Mouse (Mus musculus): Measurements from ENCODE around the gene Bpgm. TPM values are rescaled to one million over a fixed set of nuclear protein-coding genes. Genes with fewer than 3 reads are reported as not detected.

The Bpgm gene
- total RNA-seq, 2 experiments from 2014 or later = 87.2 to 92.8 TPM

GRCm38 (mm10) chr6:34517750-34518149 is 41.7 kb downstream of the Bpgm start:
- DNase-seq = no peak
- H3K27ac ChIP-seq = no peak overlapping the region
- intact Hi-C loops (cut with DNase I) = no loop called here
- TF ChIP-seq CTCF (IDR thresholded peaks at IDR 0.05) = no peak
- no peak overlapping the region for H3K4me3 ChIP-seq

DNA sequence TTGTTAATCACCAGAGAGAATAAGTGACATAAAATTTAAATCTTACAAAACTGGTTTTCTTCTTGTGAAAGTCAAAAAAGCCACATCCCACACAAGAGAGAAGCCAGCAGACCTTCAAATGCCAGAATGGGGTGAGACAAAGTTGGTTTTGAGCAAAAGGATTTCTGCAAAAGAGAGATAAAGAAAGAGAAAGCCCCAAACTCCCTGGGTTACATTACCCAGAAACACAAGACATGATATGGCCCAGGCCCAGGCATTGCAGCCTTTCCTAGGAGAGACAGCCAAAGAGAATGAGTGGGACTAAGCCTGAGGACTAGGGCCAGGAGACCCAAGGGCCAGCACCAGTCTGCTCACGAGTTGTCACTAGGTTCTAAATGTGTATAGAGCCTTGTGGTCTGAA is 43.1 kb downstream of the Bpgm start:
- Histone ChIP-seq H3K4me3 (no peak overlapping the region), H3K27ac (no peak overlapping the region)
- no peak for DNase-seq
- no peak for TF ChIP-seq CTCF (IDR thresholded peaks at IDR 0.05)
- intact Hi-C loops (cut with DNase I) = no loop called here

DNA sequence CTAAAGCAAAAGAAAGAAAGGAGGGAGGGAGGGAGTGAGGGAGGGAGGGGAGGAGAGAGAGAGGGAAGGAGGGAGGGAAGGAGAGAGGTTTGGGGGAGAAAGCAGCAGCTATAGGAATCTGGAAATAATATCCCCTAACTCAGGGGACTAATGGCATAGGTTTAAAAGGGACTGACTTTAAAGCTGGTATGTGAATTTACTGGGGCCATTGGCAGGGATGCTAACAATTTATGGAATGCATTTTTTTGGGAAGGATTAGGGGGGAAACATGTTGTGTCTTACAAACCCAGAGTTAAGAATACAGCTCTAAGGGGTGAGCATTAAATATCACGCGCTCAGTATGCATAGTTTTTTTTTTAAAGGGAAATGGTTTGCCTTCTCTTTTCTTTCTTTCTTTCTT is 44.5 kb downstream of the Bpgm start:
- no peak for DNase-seq
- intact Hi-C loops (cut with DNase I) = no loop called here
- TF ChIP-seq CTCF (IDR thresholded peaks at IDR 0.05) = no peak
- no peak overlapping the region for H3K27ac ChIP-seq
- H3K4me3 ChIP-seq = no peak overlapping the region

DNA sequence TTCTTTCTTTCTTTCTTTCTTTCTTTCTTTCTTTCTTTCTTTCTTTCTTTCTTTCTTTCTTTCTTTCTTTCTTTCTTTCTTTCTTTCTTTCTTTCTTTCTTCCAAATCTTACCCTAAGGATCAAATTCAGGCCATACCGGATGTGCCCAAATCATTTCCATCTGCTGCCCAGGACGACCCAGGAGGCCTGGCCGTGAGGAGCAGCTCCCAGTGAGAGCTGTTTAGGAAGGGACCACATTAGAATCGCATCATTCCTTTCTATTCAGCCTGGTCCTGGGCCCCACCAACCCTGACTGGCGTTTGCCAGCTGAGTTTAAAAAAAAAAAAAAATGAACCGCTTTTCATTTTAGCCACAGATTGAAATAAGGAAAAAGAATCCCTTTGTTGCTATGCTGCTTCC is 44.9 kb downstream of the Bpgm start:
- no peak for TF ChIP-seq CTCF (IDR thresholded peaks at IDR 0.05)
- intact Hi-C loops (cut with DNase I) = no loop called here

DNA sequence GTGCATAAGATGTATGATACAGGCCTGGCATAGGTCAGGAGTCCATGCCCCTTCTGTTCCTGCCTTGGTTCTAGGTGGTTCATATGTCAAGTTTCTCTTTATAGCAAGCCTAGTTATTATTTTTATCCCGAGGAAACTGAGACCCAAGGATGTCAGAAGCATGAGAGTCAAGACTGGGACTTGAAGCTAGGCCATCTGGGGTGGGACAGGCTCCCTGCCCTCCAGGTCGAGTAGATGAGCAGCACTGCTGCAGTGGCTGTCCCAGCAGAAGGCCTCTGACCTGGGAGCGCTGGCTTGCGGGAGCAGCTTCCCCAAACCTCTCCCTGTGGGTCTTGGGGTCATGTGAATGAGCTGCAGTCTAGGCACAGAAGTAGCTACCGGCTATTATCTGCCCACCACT is 47.5 kb downstream of the Bpgm start:
- Histone ChIP-seq H3K4me3 (peak overlapping the region; percentile 9; the same call in 1 of the 2 replicates), H3K27ac (peak overlapping the region; percentile 85)
- peak; percentile 62 for DNase-seq
- intact Hi-C loops (cut with DNase I) = no loop called here
- TF ChIP-seq CTCF (IDR thresholded peaks at IDR 0.05) = no peak

More for the DNA sequence above, 44.9 kb downstream of the Bpgm start:
- DNase-seq = no peak
- Histone ChIP-seq H3K4me3 (no peak overlapping the region), H3K27ac (peak overlapping the region; percentile 85)

DNA sequence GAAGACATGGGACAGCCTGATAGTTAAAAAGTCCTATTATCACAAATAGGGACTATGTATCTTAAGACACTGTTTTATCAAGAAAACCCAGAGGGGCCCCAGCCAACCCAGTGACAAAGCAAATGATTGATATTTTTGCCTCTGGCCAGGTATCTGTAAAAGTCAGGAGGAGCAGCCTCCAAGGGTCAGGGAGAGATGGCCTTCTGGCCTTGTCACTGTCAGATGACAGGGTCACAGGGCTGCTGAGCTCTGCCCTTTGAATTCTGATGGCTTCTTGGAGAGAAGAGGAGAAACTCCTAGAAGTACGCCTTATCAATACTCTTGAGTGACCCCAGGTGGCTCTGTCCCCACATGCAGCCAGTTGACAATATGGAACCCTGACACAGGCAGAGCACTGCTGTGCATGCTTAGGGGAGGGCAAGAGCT is 49.5 kb downstream of the Bpgm start:
- no peak overlapping the region for H3K4me3 ChIP-seq

GRCm38 (mm10) chr6:34525927-34526326 is 49.9 kb downstream of the Bpgm start:
- no peak for TF ChIP-seq CTCF (IDR thresholded peaks at IDR 0.05)
- intact Hi-C loops (cut with DNase I) = no loop called here
- no peak for DNase-seq
- H3K27ac ChIP-seq = no peak overlapping the region
- no peak overlapping the region for H3K4me3 ChIP-seq

More for the DNA sequence above, 49.5 kb downstream of the Bpgm start:
- DNase-seq = no peak
- no peak for TF ChIP-seq CTCF (IDR thresholded peaks at IDR 0.05)
- intact Hi-C loops (cut with DNase I) = no loop called here
- no peak overlapping the region for H3K27ac ChIP-seq

DNA sequence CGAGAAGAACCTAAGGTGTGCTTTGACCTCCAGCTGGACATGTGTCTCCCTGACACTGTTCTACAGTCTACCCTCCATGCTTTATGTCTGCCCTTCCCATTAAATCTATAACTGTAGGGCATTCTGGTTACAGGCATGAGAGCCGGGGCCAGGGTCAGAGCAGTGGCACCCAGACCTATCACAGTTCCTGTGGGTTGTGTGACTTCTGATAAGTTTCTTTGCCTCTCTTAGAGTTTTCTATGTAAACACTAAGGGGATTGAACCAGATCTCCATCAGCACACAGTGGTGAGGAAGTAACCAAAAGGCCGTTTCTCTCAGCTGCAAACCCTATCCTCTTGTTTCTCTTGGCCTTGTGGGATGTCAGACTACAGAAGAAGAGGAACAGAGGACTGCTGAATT is 50.4 kb downstream of the Bpgm start:
- no peak for DNase-seq
- H3K27ac ChIP-seq = peak overlapping the region; percentile 40; the same call in 1 of the 2 replicates
- no peak overlapping the region for H3K4me3 ChIP-seq
- TF ChIP-seq CTCF (IDR thresholded peaks at IDR 0.05) = no peak
- intact Hi-C loops (cut with DNase I) = no loop called here

- no peak for DNase-seq
- H3K4me3 ChIP-seq = no peak overlapping the region
- TF ChIP-seq CTCF (IDR thresholded peaks at IDR 0.05) = no peak
- peak overlapping the region; percentile 12; the same call in 1 of the 2 replicates for H3K27ac ChIP-seq
- intact Hi-C loops (cut with DNase I) = no loop called here
Observed at GRCm38 (mm10) chr6:34528131-34528530, 52.1 kb downstream of the Bpgm start.

- intact Hi-C loops (cut with DNase I) = no loop called here
Observed at GRCm38 (mm10) chr6:34529992-34530391, 54.0 kb downstream of the Bpgm start.

DNA sequence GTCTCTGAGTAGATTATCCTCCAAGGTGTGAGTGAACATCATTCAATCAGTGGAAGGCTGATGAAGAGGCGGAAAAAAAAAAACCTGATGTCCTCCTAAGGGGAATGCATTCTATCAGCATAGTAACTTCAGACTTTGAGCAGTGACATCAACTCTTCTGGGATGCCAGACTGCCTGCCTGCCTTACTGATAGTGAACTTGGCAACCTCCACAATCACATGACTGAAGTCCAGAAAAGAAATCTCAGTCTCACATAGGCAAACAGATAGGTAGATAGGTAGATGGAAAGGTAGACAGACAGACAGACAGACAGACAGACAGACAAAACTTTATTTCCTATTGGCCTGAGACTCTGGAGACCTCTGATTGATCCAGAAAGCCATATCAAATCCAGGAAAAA is 57.0 kb downstream of the Bpgm start:
- TF ChIP-seq CTCF (IDR thresholded peaks at IDR 0.05) = no peak
- no peak for DNase-seq
- Histone ChIP-seq H3K27ac (no peak overlapping the region), H3K4me3 (no peak overlapping the region)
- intact Hi-C loops (cut with DNase I) = no loop called here

More at GRCm38 (mm10) chr6:34529992-34530391, 54.0 kb downstream of the Bpgm start:
- Histone ChIP-seq H3K27ac (no peak overlapping the region), H3K4me3 (no peak overlapping the region)
- no peak for TF ChIP-seq CTCF (IDR thresholded peaks at IDR 0.05)
- DNase-seq = no peak

GRCm38 (mm10) chr6:34533896-34534295 is 57.9 kb downstream of the Bpgm start:
- Histone ChIP-seq H3K4me3 (no peak overlapping the region), H3K27ac (no peak overlapping the region)
- intact Hi-C loops (cut with DNase I) = no loop called here
- no peak for TF ChIP-seq CTCF (IDR thresholded peaks at IDR 0.05)
- DNase-seq = no peak

DNA sequence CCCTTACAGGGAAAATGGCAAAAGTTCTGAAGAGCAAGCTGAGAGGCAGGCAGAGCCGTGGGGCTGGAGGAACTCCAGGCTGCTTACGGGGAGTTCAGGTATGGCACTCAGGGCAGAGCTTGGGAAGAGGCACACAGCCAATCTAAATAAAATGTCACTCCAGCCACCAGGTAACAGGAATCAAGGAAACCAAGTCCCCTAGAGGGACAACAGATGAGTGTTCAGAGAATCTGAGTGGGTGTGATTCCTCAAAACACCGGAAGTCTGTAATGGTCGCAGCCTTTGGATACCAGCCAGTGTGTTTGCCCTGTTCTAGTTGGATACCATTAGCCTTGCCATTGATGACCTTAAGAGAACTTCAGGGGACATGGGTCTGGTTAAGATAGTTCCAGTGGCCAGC is 66.9 kb downstream of the Bpgm start:
- Histone ChIP-seq H3K27ac (no peak overlapping the region), H3K4me3 (no peak overlapping the region)
- no peak for TF ChIP-seq CTCF (IDR thresholded peaks at IDR 0.05)
- DNase-seq = no peak
- intact Hi-C loops (cut with DNase I) = no loop called here

DNA sequence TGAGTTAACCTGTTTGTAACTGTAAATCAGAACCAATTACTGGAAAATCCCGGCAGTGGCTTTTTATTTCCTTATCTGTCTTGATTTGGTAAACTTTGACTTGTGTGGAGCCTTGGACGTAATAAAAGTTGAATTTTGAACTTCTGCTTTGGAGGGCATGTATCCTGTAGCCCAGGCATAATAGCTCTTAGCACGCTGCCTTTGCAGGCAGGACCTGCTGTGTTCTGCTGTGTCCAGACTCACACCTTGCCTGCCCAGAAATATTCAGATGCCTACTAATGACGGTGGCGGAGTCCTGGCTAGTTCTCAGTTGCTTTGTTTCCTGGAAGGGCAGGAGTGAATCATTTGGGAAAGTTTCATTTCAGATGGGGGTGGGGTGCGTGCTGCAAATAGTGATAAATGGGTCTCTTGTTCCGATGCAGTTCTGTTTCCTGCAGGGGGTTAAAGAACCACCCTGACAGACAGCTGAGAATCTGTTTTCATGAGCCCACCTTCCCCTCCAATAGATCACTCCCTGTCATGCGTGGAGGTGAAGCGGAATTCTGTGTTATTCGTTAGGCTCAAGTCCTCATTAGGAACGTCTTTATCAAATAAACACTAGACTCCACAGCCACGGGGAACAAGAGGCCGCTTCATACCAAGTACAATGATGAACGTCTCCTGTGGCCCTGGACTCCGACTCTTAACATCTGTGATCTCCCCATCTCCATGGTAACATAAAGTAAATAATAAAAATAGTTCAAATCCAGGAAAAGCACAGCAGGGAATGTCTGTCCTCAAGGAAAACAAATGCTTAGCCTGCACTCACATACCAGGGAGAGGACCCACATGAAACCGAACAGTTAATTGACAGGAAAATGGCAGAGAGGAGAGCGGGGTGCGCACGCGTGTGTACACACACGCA is 67.5 kb downstream of the Bpgm start:
- no peak for DNase-seq

More for the DNA sequence above, 67.5 kb downstream of the Bpgm start:
- H3K27ac ChIP-seq = peak overlapping the region; percentile 16
- intact Hi-C loops (cut with DNase I) = no loop called here
- H3K4me3 ChIP-seq = peak overlapping the region; percentile 39
- TF ChIP-seq CTCF (IDR thresholded peaks at IDR 0.05) = no peak
